In the genomic region with DNA sequence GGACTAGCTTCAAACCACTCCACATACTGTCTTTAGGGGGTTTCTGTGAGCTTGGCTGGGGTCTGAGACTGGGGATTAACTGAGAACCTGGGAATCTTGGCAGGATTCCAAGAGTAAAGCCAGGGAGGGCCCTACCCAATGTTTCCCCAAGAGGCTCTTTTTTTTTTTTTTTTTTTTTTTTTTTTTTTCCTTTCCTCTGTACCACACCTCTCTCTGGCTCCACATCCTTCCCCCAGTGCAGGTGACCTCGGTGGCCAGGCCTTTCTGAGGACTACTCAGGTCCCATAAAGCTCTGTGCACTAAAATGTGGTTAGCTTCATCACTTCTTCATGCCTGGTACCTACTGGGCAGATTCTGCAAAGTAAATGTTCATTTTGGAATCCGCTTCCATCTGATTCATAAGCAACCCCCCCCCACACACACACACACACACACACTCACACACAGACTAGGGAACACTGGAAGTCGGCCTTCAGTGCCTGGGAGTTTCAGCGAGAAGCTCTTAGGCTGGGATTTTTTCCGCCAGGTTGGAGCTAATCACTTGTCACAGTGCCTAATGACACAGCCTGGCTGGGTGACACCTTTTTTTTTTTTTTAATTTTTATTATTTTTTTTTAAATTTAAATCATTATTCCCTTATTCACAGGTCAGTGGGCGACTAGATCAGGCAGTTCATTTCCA, we compare ENCODE assay signal across 8 mouse cellular contexts. TPM values are rescaled to one million over a fixed set of nuclear protein-coding genes. Genes with fewer than 3 reads are reported as not detected.
DNase-seq lines count a peak whose midpoint lies in the region; ATAC-seq and TF ChIP-seq lines count a peak whose summit lies in the region.

No protein-coding gene starts in this region.

- no peaks in the 10 kb centered on the region for H3K9me3 ChIP-seq in limb, embryonic 11.5 days (ENCODE audit: control insufficient read depth, low read length)

- H3K4me3 ChIP-seq in embryonic fibroblast, embryonic 13.5 days (ENCODE audit: insufficient read depth, low read length), result peak overlapping the region; percentile 51
- peak overlapping the region; percentile 48 for H3K4me3 ChIP-seq in limb, embryonic 11.5 days (ENCODE audit: low read depth, low read length)

- peaks cover 29% of the 10 kb centered on the region for H3K27me3 ChIP-seq in limb, embryonic 11.5 days (ENCODE audit: control insufficient read depth, insufficient read depth, low read length)

- peaks cover 2% of the 10 kb centered on the region; the same call in 1 of the 2 replicates for H3K4me1 ChIP-seq in embryonic fibroblast, embryonic 13.5 days (ENCODE audit: control insufficient read depth, insufficient read depth, low read length)
- 0 out of 2 replicates have a peak, but pooled peaks cover 6% of the 10 kb centered on the region for H3K4me1 ChIP-seq in limb, embryonic 11.5 days (ENCODE audit: control insufficient read depth, insufficient read depth, low read length)

- H3K9ac ChIP-seq in limb, embryonic 11.5 days (ENCODE audit: low read length), result peak overlapping the region; percentile 58; the same call in 1 of the 2 replicates

- peak overlapping the region; percentile 75 for H3K4me2 ChIP-seq in limb, embryonic 11.5 days (ENCODE audit: low read depth, severe bottlenecking)

- DNase-seq in layer of hippocampus, adult 9-11 months, result peak; percentile 7
- DNase-seq in layer of hippocampus, adult 9-10 months (ENCODE audit: low spot score), result no peak
- no peak for DNase-seq in limb, embryonic 11.5 days (ENCODE audit: low spot score)
- DNase-seq in retina, postnatal 1 day, result peak; percentile 69
- DNase-seq in gastrocnemius, adult 18-20 months (ENCODE audit: low spot score), result no peak

- H3K27ac ChIP-seq in embryonic fibroblast, embryonic 13.5 days (ENCODE audit: insufficient read depth, low read length), result no peak overlapping the region
- H3K27ac ChIP-seq in limb, embryonic 11.5 days (replicated peaks; ENCODE audit: low read depth, low read length), result no peak overlapping the region

- 4% methylated on average over 6 of the region's 6 CpGs for WGBS in limb, embryonic 11.5 days

- TF ChIP-seq CTCF in embryonic fibroblast, embryonic 13.5 days (IDR thresholded peaks at IDR 0.05; ENCODE audit: borderline replicate concordance, insufficient read depth, low read length), result no peak

- no peak for TF ChIP-seq POLR2A in embryonic fibroblast, embryonic 13.5 days (IDR thresholded peaks at IDR 0.05; ENCODE audit: low read depth, low read length)

- ATAC-seq in limb, embryonic 11.5 days (ENCODE audit: insufficient number of reproducible peaks, low FRiP score, low TSS enrichment, low read depth), result peak; percentile 57
- ATAC-seq in megakaryocyte progenitor cell, adult 5-6 weeks (replicated peaks; ENCODE audit: poor library complexity), result no peak
- ATAC-seq in activated CD4-positive, CD25-positive, alpha-beta regulatory T cell, adult 4 months, result no peak

- H3K36me3 ChIP-seq in limb, embryonic 11.5 days (ENCODE audit: control insufficient read depth, insufficient read depth, low read length), result no peaks in the 10 kb centered on the region

RNA-seq across cellular contexts. Expression of a gene that starts 0.7 kb away (rescaled TPM):
- 0.13 TPM in 1 of 2 replicates, not detected in the other for polyA plus RNA-seq in embryonic fibroblast, embryonic 13.5 days (2011; ENCODE audit: insufficient read length, low read depth, missing spikeins)
- 0.41 and 0.76 TPM in 2 replicates for polyA plus RNA-seq in limb, embryonic 11.5 days (2014; fragmentation: Nextera tagmentation; extraction: Ambion mirVana)
- not detected in 2 replicates for total RNA-seq in megakaryocyte progenitor cell, adult 5-6 weeks (2015)
- total RNA-seq in megakaryocyte progenitor cell, adult 5-6 weeks (2017), result not detected in 2 replicates
- under 1 TPM; 0.11 to 0.14 TPM for total RNA-seq in gastrocnemius, adult 18-20 months (2021)
- under 1 TPM in 1 of 2 experiments, not detected in 1; 0.34 TPM for polyA plus RNA-seq in activated CD4-positive, CD25-positive, alpha-beta regulatory T cell, adult 4 months (2017; shearing (Covaris generic))

Comparison
In these comparisons a context has a peak if more than half of its experiments do, and no peak if none do; other contexts are left out.
1. DNase-seq: peak in layer of hippocampus, adult 9-11 months (single experiment) and retina, postnatal 1 day (single experiment); none in layer of hippocampus, adult 9-10 months (single experiment), limb, embryonic 11.5 days (single experiment) and gastrocnemius, adult 18-20 months (single experiment).